Mouse (Mus musculus) embryo, embryonic 9.5 days (tissue): ENCODE results near the gene Shd.

ENCODE experiments used
- DNase-seq: peaks from one replicate; pipeline ENCODE4 v3.0.0-alpha.2; 2017; ENCODE audit errors: extremely low spot score

Shd gene

GRCm38 (mm10) chr17:56024931-56025330 lies 54.7 kb downstream of the Shd start:
- no peak for DNase-seq
